Mouse (Mus musculus) spleen, adult 2 months (tissue): ENCODE measurements around the gene Ugt1a7c. TPM values are rescaled to one million over a fixed set of nuclear protein-coding genes. Genes with fewer than 3 reads are reported as not detected.

Source experiments
- DNase-seq, 2 experiments: peaks; one replicate each; pipeline versions ENCODE4 v3.0.0 to v3.0.0-alpha.2; 2012 to 2021; ENCODE audit warnings: low spot score in 2 of 2, low read depth in 1 of 2
- H3K27ac ChIP-seq: fragments of 200-500 bp; 2 replicates; pipeline ENCODE4 v1.5.1; 2012; ENCODE audit warnings: low read length, inconsistent platforms; ENCODE audit not compliant: insufficient read depth
- H3K27me3 ChIP-seq: fragments of 200-500 bp; 2 replicates; pipeline ENCODE4 v1.6.1; 2012; ENCODE audit warnings: mild to moderate bottlenecking, moderate library complexity, low read length, inconsistent platforms; ENCODE audit not compliant: control insufficient read depth, insufficient read depth
- H3K36me3 ChIP-seq: fragments of 200-500 bp; 2 replicates; pipeline ENCODE4 v1.6.1; 2012; ENCODE audit warnings: mild to moderate bottlenecking, low read length, inconsistent platforms; ENCODE audit not compliant: control insufficient read depth, insufficient read depth
- H3K4me1 ChIP-seq: fragments of 200-500 bp; 2 replicates; pipeline ENCODE4 v1.6.1; 2011; ENCODE audit warnings: inconsistent platforms; ENCODE audit not compliant: control insufficient read depth, insufficient read depth, insufficient read length
- H3K4me3 ChIP-seq: fragments of 200-500 bp; 2 replicates; pipeline ENCODE4 v1.5.1; 2011; ENCODE audit warnings: mild to moderate bottlenecking, inconsistent platforms; ENCODE audit not compliant: insufficient read depth, insufficient read length; ENCODE audit errors: extremely low read depth
- CTCF ChIP-seq: fragments of 200-500 bp; IDR thresholded peaks from 2 replicates; pipeline ENCODE4 v1.5.1; 2011; ENCODE audit warnings: mild to moderate bottlenecking, inconsistent platforms; ENCODE audit not compliant: insufficient read depth, insufficient read length, insufficient replicate concordance; ENCODE audit errors: extremely low read depth
- POLR2A ChIP-seq: fragments of 200-500 bp; IDR thresholded peaks from 2 replicates; pipeline ENCODE4 v1.6.1; 2011; ENCODE audit warnings: low read depth, low read length, inconsistent platforms
- WGBS: fragments of 180-500 bp; shearing (Covaris S2); methylation state at CpG from one replicate; pipeline ENCODE4 v1.1.7; 2018; 5-methylcytosine and 5-hydroxymethylcytosine counted together
- polyA plus RNA-seq: library from polyadenylated mRNA; depleted of rRNA; stranded (reverse); fragments of >200 nt; gene quantifications from 2 replicates; pipeline ENCODE4 v1.2.3, GENCODE M21; 2012

The Ugt1a7c gene
- polyA plus RNA-seq, 1 experiment = 1.5 TPM

DNA sequence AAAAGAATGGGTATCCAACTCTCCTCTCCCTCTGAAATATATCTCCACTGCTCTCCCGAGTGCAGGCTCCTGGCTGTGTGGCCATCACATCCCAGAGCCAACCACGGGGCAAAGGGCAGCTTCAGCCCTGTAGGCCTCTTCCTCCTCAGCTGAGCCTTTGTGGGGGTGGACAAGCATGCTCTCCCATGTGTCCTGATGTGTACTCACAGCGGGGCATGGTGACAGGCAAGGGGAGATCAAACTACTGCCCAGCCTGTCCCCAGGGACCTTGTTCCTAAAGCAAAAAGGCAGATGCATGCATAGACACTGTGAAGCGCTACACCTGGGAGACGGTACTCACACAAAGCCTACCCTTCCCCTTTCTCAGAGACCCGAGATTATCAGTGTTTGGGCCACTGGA is 165.3 kb downstream of the Ugt1a7c start:
- Histone ChIP-seq H3K4me1 (peaks cover 12% of the 10 kb centered on the region; the same call in 1 of the 2 replicates), H3K27me3 (no peaks in the 10 kb centered on the region), H3K36me3 (peaks cover 21% of the 10 kb centered on the region), H3K27ac (no peak overlapping the region), H3K4me3 (no peak overlapping the region)
- DNase-seq = no peak
- TF ChIP-seq POLR2A (no peak), CTCF (no peak)
- WGBS = 67% methylated on average over 6 of the region's 6 CpGs

DNA sequence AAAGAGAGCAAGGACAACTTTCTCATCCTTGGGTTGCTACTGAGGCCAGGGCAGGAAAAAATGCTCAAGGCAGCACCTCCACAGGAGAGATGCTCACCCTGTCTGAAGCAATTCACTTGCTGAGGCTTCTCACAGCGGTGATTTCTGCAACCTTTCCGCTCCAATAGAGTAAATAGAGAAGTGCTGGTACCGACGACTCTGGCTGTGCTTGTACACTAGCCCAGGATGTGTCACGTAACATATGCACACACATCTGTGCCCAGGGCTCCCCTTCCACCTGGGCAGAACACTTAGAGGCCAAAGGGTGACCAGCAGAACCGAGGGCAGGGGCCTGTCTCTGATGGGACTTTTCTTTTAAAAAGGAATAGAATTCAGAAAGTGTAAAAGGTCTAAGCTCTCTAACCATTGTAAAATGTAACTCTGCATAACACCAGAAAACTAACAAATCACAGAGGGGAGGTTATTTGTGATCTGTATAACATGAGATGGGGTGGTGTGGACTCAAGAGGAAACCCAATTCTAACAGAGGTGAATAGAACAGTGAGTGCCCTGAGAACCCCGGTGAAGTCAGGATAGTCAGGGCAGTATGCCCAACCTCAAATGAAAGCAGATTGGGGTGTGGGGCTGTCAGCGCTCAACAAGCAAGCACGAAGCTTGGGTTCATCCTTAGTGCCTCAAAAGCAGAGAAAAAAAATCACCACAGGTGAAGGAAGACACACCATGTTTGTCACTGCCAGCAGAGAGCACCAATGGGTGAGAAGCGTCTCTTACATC is 165.9 kb downstream of the Ugt1a7c start:
- no peak overlapping the region for H3K4me3 ChIP-seq
- WGBS = 67% methylated on average over 10 of the region's 10 CpGs
- H3K27ac ChIP-seq = no peak overlapping the region
- peaks cover 28% of the 10 kb centered on the region for H3K36me3 ChIP-seq
- peaks cover 12% of the 10 kb centered on the region; the same call in 1 of the 2 replicates for H3K4me1 ChIP-seq
- TF ChIP-seq CTCF (no peak), POLR2A (no peak)
- DNase-seq = no peak
- H3K27me3 ChIP-seq = no peaks in the 10 kb centered on the region

DNA sequence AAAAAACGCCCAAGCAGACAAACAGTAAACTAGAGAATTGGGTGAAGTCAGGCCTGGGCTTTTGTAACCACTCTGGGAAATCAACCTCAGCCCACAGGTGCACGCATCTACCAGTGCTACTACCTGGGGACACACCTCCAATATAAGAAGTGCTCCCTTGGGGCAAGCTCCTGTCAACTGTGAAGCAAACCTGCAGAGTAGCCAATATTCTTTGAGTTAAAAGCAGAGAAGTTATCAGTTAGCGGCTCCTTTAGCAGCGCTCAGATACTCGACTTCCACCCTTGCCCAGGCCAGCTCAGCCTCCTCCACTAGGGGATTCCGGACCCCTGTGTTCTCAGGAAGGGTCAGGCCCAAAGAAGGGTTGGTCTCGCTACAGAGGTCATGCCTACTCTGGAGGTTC is 166.8 kb downstream of the Ugt1a7c start:
- H3K27me3 ChIP-seq = no peaks in the 10 kb centered on the region
- no peak overlapping the region for H3K27ac ChIP-seq
- H3K4me3 ChIP-seq = no peak overlapping the region
- peaks cover 37% of the 10 kb centered on the region for H3K36me3 ChIP-seq
- TF ChIP-seq POLR2A (no peak), CTCF (no peak)
- peaks cover 12% of the 10 kb centered on the region; the same call in 1 of the 2 replicates for H3K4me1 ChIP-seq
- DNase-seq = no peak
- 84% methylated on average over 7 of the region's 7 CpGs for WGBS

DNA sequence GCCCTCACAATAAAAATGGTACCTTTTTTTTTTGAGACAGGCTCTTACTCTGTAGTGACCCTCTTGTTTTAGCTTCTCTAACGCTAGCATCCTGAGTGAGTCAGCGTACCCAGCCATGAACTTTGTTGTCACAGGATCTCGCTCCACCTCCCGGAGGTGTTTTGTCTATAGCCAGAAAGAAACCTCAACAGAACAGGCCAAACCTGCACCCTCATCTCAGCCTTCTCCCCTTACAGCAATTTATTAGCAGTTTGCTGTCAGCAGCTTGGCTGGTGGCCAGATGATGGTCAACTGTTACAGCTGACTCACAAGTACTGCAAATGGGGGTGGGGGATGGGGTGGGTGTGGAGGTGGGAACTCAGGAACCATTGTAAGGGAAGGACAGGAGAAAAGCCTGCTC is 167.4 kb downstream of the Ugt1a7c start:
- TF ChIP-seq CTCF (no peak), POLR2A (no peak)
- 66% methylated on average over 4 of the region's 4 CpGs for WGBS
- H3K4me3 ChIP-seq = no peak overlapping the region
- no peak for DNase-seq
- no peaks in the 10 kb centered on the region for H3K27me3 ChIP-seq
- H3K4me1 ChIP-seq = peaks cover 12% of the 10 kb centered on the region; the same call in 1 of the 2 replicates
- H3K36me3 ChIP-seq = peaks cover 42% of the 10 kb centered on the region
- H3K27ac ChIP-seq = no peak overlapping the region

DNA sequence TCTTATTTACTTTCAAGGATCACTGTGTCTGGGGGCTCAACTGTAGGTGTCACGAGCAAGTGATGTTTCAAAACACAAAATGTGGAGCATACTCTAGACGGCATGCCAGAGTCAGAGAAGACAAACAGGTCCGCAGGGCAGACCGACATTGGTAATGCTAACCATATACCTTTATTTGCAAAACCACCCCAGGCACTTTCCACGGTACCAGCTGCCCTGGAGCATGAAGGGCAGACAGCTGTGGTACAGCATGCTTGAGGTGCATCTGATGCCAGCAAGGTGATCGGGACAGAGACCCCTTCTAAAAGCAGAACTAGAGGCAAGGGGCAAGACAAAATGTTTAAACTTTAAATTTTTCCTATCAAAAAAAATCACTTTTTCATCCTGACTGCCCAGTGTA is 168.1 kb downstream of the Ugt1a7c start:
- H3K4me3 ChIP-seq = no peak overlapping the region
- peaks cover 49% of the 10 kb centered on the region for H3K36me3 ChIP-seq
- H3K4me1 ChIP-seq = peaks cover 12% of the 10 kb centered on the region; the same call in 1 of the 2 replicates
- TF ChIP-seq POLR2A = no peak
- no peak for TF ChIP-seq CTCF
- no peaks in the 10 kb centered on the region for H3K27me3 ChIP-seq
- H3K27ac ChIP-seq = no peak overlapping the region
- no peak for DNase-seq
- WGBS = 77% methylated on average over 6 of the region's 6 CpGs

DNA sequence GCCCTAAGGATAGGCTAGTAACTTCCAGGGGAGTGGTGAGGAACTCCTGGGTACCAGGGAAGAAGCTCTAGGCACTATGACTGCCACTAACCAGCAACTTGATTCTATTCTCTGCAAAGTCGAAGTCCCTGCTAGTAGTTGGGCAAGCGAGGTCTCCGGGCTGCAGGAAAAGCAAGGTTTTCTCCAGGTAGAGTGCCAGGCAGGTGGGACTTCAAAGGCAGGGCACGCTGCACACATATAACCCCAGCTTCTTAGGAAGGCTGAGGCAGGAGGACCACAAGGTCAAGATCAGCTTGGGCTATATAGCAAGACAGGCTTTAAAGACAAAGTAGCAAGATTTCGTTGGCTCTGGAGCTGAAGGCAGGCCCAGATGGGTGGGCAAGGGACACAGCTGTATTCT is 168.9 kb downstream of the Ugt1a7c start:
- Histone ChIP-seq H3K4me1 (peaks cover 12% of the 10 kb centered on the region; the same call in 1 of the 2 replicates), H3K27me3 (no peaks in the 10 kb centered on the region), H3K27ac (no peak overlapping the region), H3K36me3 (peaks cover 58% of the 10 kb centered on the region), H3K4me3 (no peak overlapping the region)
- no peak for DNase-seq
- WGBS = 91% methylated on average over 5 of the region's 5 CpGs
- TF ChIP-seq CTCF (no peak), POLR2A (no peak)

DNA sequence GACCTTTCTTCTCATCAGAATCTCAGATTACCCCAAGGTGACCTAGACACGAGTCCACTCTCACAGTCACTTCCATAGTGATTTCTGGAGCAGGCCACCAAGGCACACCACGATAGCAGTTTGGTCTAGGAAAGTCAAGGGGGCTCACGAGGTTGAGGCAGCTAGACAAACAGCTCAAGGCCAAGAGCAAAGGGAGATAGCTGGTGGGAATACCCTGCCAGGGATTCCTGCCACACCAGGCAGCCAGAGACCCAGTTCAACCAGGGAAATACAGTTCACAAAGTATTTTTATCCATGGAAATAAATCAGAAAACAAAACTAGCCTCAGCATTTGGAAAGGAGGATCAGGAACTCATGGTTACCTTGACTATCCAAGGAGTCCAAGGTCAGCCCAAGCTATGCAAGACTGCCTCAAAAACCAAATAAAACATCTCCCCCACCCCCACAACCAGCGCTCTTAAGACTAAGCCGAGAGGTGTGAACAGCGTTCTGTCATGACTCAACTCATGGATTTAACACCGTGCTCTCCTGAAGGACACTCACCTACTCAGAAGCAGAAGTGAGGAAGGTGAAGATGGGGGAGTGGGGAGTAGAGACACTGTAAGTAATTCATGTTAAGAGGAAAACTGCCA is 169.5 kb downstream of the Ugt1a7c start:
- WGBS = 89% methylated on average over 7 of the region's 7 CpGs
- Histone ChIP-seq H3K27me3 (no peaks in the 10 kb centered on the region), H3K4me1 (peaks cover 8% of the 10 kb centered on the region; the same call in 1 of the 2 replicates), H3K36me3 (peaks cover 63% of the 10 kb centered on the region), H3K27ac (no peak overlapping the region), H3K4me3 (no peak overlapping the region)
- TF ChIP-seq POLR2A (no peak), CTCF (no peak)
- no peak for DNase-seq
